Mouse (Mus musculus): ENCODE results near the gene Arhgef7.

Arhgef7 gene

DNA sequence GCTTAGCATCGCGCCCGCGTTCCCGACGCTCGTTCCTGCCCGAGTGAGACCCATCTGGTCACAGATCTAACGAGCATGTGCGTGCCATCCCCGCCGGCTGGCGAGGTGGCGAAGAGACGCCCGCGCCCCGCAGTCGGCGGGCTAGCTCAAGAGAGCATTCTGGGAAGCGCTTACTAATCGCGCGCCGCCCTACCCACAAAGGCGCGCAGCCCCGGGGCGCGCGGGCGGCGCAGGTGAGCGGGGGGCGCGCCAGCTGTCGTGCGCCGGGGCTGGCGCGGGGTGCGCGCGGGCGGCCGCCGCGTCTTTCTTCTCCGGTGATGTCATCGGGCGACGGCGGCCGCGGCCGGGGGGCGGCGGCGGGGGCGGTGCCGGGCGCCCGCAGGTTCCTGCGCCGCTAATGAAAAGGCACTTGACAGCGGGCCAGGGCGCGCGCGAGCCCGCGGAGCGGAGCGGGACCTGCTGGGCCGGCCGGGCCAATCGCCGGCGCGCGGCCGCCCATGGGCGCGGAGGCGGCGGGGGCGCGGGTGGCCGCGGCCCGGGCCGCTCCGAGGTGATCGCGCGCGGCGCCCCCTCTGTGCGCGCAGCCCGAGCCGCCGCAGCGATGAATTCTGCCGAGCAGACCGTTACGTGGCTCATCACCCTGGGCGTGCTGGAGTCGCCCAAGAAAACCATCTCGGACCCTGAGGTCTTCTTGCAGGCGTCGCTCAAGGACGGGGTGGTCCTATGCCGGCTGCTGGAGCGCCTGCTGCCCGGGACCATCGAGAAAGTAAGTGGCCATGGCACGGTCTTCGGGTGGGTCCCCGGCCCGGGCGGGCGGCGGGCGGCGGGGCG lies at the start of gene Arhgef7:
Gene Arhgef7, plus strand, starts transcription at position 71 of the 831 bp plus-strand sequence.
- peak; percentile 88 for DNase-seq

GRCm38 (mm10) chr8:11684558-11684957 lies 43.0 kb upstream of the Arhgef7 start:
- no peak for DNase-seq

- DNase-seq = no peak
These were observed 40.3 kb upstream of the Arhgef7 start for GRCm38 (mm10) chr8:11687251-11687650.

DNA sequence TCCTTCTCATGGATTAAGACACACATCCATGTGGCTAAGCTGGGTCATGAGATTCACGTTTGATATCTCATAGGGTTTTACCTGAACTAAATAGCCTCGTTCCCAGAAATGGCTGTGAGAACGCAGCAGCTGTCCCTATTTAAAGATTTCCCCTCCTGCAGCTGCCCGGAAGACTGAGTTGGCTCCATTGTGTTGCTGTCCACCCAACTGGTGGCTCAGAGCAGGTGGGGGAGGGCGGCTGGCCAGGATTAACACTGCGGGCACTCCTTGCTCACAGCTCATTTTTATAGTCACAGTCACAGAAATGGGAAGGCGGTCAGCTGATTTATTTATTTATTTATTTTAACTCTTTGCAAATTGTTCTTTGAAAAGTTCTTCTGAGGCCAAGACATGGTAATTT lies 37.6 kb upstream of the Arhgef7 start:
- DNase-seq = no peak

- DNase-seq = peak; percentile 14
These were observed 36.2 kb upstream of the Arhgef7 start for GRCm38 (mm10) chr8:11691284-11691683.

GRCm38 (mm10) chr8:11691761-11692160 lies 35.8 kb upstream of the Arhgef7 start:
- DNase-seq = no peak

DNA sequence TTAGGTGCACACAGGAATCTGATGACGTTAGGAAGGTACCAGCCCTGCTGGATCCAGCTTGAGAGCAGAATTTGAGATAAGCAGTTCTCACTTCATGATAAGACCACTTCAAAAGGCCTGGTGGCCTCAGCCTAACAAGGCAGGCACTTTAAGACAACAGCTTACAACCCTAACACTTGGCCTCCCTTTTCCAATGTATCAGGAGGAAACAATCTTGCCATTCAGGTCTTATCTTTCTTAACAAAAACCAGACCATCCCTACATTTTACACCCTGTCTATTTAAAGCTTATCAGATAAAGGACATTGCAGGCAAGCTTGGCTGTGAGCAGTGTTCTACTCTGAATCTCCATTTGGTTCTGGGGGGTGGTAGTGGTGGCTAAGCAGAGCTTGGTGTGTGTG lies 35.1 kb upstream of the Arhgef7 start:
- DNase-seq = no peak

- no peak for DNase-seq
These were observed 33.5 kb upstream of the Arhgef7 start for GRCm38 (mm10) chr8:11693972-11694371.

- no peak for DNase-seq
These were observed 31.3 kb upstream of the Arhgef7 start for GRCm38 (mm10) chr8:11696176-11696575.

- no peak for DNase-seq
These were observed 30.1 kb upstream of the Arhgef7 start for GRCm38 (mm10) chr8:11697467-11697866.

DNA sequence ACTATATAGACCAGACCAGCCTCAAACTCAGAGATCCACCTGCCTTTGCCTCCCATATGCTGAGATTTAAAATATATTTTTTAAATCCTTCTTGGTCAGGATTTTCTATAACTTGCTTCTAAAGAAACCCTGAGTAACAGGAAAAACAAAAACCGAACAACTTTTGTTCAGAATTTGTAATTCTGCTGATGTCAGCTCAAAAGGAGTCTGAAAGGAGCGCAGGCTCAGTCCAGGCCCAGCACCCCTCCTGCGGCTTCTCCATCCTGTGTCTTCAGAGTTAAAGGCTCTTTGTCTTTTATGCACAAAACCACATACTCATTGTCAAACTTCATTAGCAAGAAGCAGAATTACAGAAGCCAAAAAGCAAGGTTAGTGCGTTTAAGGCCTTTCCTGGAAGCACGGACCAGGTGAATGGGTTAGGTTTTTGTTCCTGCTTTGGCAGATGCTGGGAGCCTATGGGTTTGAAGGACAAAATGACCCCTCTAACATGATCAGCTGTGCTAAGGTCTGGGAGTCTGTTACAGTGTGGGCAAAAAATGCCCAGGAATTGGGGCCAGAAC lies 28.0 kb upstream of the Arhgef7 start:
- no peak for DNase-seq

DNA sequence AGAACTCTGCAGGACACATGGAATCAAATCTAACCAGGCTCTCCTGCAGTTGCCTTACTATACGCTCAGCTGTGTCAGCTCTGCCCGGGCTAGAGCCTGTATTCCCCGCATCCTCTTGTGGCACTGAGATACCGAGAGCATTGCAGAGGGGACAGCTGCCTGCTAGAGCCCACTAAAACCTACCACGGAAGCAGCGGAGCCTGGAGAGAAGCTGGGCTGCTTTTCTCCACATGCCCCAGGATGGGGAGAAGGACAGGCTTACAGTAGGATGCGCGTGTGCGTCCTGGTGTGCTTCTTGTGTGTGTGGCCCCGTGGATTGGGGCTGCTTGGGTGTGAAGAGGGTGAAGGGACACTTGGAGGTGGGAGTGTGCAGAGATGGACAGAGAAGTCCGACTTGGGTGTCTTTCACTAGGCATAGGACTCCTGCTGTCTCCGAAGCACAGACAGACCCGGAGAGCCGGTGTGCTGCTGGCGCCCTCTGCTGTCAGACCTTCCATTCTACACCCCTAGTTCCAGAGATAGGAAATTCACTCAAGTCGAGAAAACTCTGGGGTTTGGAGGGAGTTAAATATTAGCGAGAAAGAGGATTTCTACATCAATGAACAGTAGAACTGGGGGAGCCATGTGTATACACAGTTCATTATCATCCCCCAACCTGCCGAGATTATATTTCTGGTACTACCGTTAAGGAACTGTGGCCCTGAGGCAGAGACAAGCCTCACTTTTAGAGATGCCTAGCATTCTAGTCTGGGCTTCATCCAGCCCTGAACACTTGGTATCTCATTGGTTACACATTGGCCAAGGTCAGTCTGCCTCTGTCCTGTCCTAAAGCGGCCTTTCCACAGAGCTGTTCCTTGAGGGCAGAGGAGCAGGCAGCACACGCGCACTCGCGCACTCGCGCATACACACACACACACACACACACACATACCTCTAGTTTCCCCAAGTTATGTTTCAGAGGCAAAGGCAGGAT lies 27.2 kb upstream of the Arhgef7 start:
- peak; percentile 78 for DNase-seq

DNA sequence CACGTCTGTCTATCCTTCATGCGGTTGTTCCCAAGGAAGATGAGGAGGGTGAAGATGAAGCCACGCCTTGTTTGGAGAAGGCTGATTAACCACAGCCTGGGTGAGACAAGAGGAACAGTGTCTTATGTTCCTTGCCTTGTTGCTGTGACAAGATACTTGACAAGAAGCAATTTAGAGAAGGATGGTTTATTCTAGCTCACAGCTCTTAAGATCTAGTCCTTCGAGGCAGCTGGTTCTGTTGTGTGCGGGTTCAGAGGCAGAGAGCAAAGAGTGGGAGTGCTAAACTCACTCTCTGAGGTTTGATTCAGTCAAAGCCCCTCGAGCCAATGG lies 26.5 kb upstream of the Arhgef7 start, which contains the start of gene 1700016D06Rik:
Gene 1700016D06Rik, minus strand, starts transcription at position 31 of the 330 bp plus-strand sequence.
- no peak for DNase-seq

DNA sequence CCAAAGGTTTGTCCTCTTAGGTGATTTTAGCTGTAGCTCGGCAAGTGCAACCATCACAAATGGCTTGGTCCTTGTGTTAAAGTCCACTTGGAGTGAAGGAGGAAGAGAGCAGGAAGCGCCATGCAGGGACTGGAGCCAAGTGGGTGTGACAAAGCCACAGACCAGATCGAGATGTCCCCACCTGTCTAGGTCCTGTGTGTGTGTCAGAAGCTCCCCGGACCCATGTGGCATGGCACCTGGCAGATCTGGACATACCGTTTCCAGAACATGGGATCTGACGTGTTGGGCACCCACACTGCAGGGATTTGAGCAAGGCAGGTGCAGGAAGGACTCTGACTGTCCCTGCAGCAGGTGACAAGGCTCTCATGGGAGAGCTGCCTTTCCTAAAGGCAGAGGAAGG lies 26.1 kb upstream of the Arhgef7 start:
- no peak for DNase-seq

DNA sequence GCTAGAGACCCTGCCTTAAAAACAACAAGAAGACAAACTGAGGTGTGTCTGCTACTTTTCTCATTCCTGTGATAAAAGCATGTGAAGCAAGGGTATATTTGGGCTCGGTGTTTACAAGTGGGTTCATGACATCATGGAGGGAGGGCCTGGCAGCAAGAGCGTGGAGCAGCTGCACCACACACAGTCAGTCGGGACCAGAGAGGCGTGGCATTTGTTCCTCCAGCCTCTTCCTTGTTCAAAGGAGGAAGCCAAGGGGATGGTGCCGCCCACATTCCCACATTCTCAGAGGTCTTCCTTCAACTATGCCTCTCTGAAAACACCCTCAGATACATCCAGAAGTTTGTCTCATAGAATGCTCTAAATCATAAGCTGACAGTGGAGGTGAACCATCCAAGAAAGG lies 23.7 kb upstream of the Arhgef7 start:
- DNase-seq = no peak

DNA sequence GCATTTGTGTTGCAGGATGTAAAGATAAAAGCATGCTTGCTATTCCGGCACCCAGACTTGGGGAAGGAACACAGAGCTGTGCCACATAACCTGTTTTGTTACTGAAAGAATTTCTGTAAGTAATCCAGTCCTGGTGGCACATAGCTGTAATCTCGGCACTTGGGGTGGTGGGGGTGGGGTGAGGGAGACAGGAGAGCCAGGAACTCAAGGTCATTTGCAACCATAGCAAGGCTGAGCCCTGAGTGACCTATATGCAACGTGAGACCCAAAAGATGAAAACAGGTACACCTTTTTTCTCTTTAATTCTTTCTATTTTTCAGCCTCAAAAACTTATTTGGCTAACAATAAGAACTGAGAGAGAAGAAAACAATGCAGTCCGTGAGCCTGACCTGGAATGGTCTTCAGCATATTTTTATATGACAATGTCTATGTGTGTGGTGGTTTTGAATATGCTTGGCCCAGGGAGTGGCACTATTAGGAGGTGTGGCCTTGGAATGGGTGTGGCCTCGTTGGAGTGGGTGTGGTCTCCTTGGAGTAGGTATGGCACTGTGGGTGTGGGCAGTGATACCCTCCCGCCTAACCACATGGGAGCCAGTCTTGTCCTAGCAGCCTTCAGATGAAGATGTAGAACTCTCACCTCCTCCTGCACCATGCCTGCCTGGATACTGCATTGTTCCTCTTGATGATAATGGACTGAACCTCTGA lies 22.7 kb upstream of the Arhgef7 start:
- DNase-seq = no peak

GRCm38 (mm10) chr8:11705818-11706217 lies 21.7 kb upstream of the Arhgef7 start:
- DNase-seq = peak; percentile 50

DNA sequence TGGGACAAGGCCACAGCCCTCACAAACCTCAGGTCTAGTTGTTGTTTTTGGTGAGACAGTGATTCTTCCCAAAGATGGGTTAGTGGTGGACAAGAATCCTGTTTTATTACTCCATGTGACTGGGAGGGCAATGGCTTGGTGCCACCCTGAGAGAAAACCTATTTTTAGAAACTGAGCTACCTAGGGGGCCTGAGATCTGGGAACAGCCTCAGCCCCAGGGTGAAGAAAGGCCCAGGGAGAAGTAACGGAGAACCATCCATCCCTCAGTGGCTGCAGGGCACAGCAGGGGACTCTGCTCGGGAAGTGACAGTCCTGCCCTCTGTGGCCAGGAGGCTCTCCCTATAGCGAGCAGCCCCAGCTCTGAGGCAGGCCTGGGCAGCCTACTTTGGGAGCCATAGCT lies 19.8 kb upstream of the Arhgef7 start:
- no peak for DNase-seq

GRCm38 (mm10) chr8:11708815-11709214 lies 18.7 kb upstream of the Arhgef7 start:
- no peak for DNase-seq

- no peak for DNase-seq
These were observed 18.0 kb upstream of the Arhgef7 start for GRCm38 (mm10) chr8:11709542-11709941.

DNA sequence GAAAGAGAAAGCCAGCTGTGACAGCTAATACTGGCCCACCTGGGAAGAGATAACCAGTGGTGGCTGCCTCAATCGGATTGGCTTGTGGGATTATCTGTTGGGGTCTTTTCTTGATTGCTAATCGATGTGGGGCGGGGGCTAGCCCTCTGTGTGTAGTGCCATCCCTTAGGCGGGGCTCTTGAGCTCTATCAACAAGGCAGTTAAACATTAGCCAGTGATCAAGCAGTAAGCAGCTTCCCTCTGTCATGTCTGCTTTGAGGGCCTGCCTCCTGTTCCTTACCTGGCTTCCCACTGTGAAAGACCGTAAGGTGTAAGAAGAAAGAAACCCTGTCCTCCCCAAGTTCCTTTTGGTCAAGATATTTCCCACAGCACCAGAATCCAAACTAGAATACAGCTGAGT lies 17.1 kb upstream of the Arhgef7 start:
- DNase-seq = no peak

DNA sequence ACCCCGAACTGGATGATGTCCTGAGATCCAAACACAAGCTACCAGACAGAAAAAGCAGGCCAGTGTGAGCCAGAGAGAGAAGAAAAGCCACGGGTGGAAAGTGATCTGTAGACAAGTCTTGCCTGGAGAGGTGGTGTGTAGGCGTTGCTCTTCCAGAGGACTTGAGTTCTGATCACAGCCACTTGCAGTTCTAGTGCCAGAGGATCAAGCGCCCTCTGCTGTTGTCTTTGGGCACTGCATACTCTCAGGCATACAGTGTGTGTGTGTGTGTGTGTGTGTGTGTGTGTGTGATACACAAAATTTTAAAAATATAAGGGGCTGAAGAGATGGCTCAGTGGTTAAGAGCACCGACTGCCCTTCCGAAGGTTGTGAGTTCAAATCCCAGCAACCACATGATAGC lies 15.3 kb upstream of the Arhgef7 start:
- DNase-seq = no peak

DNA sequence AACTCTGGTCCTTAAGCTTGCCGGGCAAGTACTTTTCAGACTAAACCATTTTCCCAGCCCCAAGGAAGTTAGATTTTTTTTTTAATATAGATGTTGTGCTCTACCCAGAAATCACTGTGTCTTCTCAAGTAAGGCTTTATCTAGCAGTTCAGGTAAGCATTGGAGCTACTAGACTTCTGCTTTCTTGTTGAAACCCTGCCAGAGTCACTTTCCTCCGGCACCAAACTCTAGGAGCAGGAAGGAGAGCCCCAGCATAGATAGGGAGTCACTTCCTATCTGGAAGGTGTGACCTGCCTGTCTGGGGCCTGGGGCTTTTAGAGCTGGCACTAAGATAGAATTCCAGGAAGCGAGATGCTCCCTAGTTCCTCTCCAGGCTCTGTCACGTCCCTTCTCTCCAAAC lies 10.3 kb upstream of the Arhgef7 start:
- no peak for DNase-seq

Data from right cerebral cortex, adult 18-20 months (tissue).